In genomic region chr12:73793216-73793615, GRCm38 (mm10) we compare ENCODE assay signal across 13 mouse cellular contexts.
DNase-seq lines count a peak whose midpoint lies in the region; ATAC-seq and TF ChIP-seq lines count a peak whose summit lies in the region.
"Had no signal": no experiment of that assay in that cellular context is flagged by ENCODE, and none has a peak within 500 bp of the region (broad histone marks: within the 10 kb centered on the region; RNA-seq: fewer than 3 reads in every experiment).

No protein-coding gene starts in this region.

- peak overlapping the region; percentile 96 for H3K27ac ChIP-seq in heart, embryonic 12.5 days (ENCODE audit: poor library complexity, severe bottlenecking)
- H3K27ac ChIP-seq in limb, embryonic 15.5 days: 0 out of 2 replicates have a peak overlapping the region, but pooled peaks have one; percentile 67
- H3K27ac ChIP-seq in limb, embryonic 10.5 days: no peak overlapping the region; the same call in 1 of the 2 replicates
- no peak overlapping the region for H3K27ac ChIP-seq in cerebellum, adult 2 months (ENCODE audit: insufficient read depth, low read length)
- H3K27ac ChIP-seq: liver, embryonic 13.5 days had no signal

- 0 out of 2 replicates have a peak overlapping the region, but pooled peaks have one; percentile 56 for H3K9ac ChIP-seq in heart, embryonic 12.5 days
- H3K9ac ChIP-seq in limb, embryonic 15.5 days: no peak overlapping the region
- H3K9ac ChIP-seq: liver, embryonic 13.5 days had no signal

- no peak for TF ChIP-seq POLR2A in cerebellum, adult 2 months (IDR thresholded peaks at IDR 0.05; ENCODE audit: borderline replicate concordance, insufficient read depth, low read length)

- WGBS in heart, embryonic 12.5 days: 62% methylated on average over 13 of the region's 13 CpGs
- 48% methylated on average over 13 of the region's 13 CpGs for WGBS in limb, embryonic 15.5 days
- WGBS in limb, embryonic 10.5 days: 53% methylated on average over 13 of the region's 13 CpGs
- 93% methylated on average over 13 of the region's 13 CpGs for whole genome bisulfite sequencing in cerebellum, adult 2 months

- no peak overlapping the region for H3K4me3 ChIP-seq in heart, embryonic 12.5 days
- no peak overlapping the region for H3K4me3 ChIP-seq in limb, embryonic 15.5 days
- no peak overlapping the region for H3K4me3 ChIP-seq in limb, embryonic 10.5 days
- H3K4me3 ChIP-seq in cerebellum, adult 2 months (replicated peaks; ENCODE audit: insufficient read depth, low read depth, low read length): no peak overlapping the region
- H3K4me3 ChIP-seq: liver, embryonic 13.5 days had no signal

- no peak for DNase-seq in heart, postnatal 25 days (ENCODE audit: low spot score)
- DNase-seq in limb, embryonic 10.5 days (ENCODE audit: low spot score): no peak
- DNase-seq in kidney, adult 8-10 months: peak; percentile 40 to 82
- DNase-seq in kidney, postnatal 36 days: peak; percentile 60 to 69
- no peak for DNase-seq in cerebellum, adult 2 months
- no peak for DNase-seq in ovary, postnatal 14 days (ENCODE audit: low spot score)
- DNase-seq: adrenal gland, postnatal 36 days; gastrocnemius, postnatal 10 days; liver, embryonic 13.5 days; thymus, adult 18-20 months had no signal

- H3K9me3 ChIP-seq in heart, embryonic 12.5 days (replicated peaks): no peaks in the 10 kb centered on the region
- no peaks in the 10 kb centered on the region for H3K9me3 ChIP-seq in limb, embryonic 15.5 days
- H3K9me3 ChIP-seq in limb, embryonic 10.5 days (replicated peaks): no peaks in the 10 kb centered on the region
- H3K9me3 ChIP-seq: liver, embryonic 13.5 days had no signal

- TF ChIP-seq CTCF in cerebellum, adult 2 months (IDR thresholded peaks at IDR 0.05; ENCODE audit: borderline replicate concordance, insufficient read depth, low read depth, low read length): no peak

- H3K4me2 ChIP-seq in heart, embryonic 12.5 days: 0 out of 2 replicates have a peak overlapping the region, but pooled peaks have one; percentile 53
- H3K4me2 ChIP-seq in limb, embryonic 15.5 days: no peak overlapping the region
- H3K4me2 ChIP-seq: liver, embryonic 13.5 days had no signal

- intact Hi-C loops in heart, postnatal 25 days (cut with DNase I): no loop called here

- H3K4me1 ChIP-seq in heart, embryonic 12.5 days (replicated peaks): peaks cover 77% of the 10 kb centered on the region
- H3K4me1 ChIP-seq in limb, embryonic 15.5 days: peaks cover 49% of the 10 kb centered on the region
- peaks cover 26% of the 10 kb centered on the region for H3K4me1 ChIP-seq in limb, embryonic 10.5 days
- H3K4me1 ChIP-seq in cerebellum, adult 2 months (ENCODE audit: control insufficient read depth, insufficient read depth, low read length): peaks cover 13% of the 10 kb centered on the region

- no peak for ATAC-seq in heart, embryonic 12.5 days (ENCODE audit: insufficient number of reproducible peaks, low FRiP score)
- ATAC-seq in limb, embryonic 15.5 days (ENCODE audit: insufficient number of reproducible peaks, low FRiP score, low TSS enrichment, low read depth): no peak

- H3K36me3 ChIP-seq in heart, embryonic 12.5 days: no peaks in the 10 kb centered on the region
- H3K36me3 ChIP-seq in limb, embryonic 15.5 days: no peaks in the 10 kb centered on the region
- H3K36me3 ChIP-seq in limb, embryonic 10.5 days: no peaks in the 10 kb centered on the region
- H3K36me3 ChIP-seq: liver, embryonic 13.5 days had no signal

- no peaks in the 10 kb centered on the region for H3K27me3 ChIP-seq in heart, embryonic 12.5 days (replicated peaks)
- H3K27me3 ChIP-seq in limb, embryonic 15.5 days: no peaks in the 10 kb centered on the region
- H3K27me3 ChIP-seq in limb, embryonic 10.5 days (ENCODE audit: low read depth, poor library complexity, severe bottlenecking): peaks cover 48% of the 10 kb centered on the region
- no peaks in the 10 kb centered on the region for H3K27me3 ChIP-seq in cerebellum, adult 2 months (ENCODE audit: control insufficient read depth, insufficient read depth, low read length)
- H3K27me3 ChIP-seq: Patski had no signal

Comparison
In these comparisons a context has a peak if more than half of its experiments do, and no peak if none do; other contexts are left out.
1. H3K27ac ChIP-seq: peak in heart, embryonic 12.5 days (single experiment) and limb, embryonic 15.5 days (single experiment); none in limb, embryonic 10.5 days (single experiment) and cerebellum, adult 2 months (single experiment).
2. DNase-seq: peak in kidney, adult 8-10 months (2 of 2) and kidney, postnatal 36 days (2 of 2); none in heart, postnatal 25 days (single experiment), limb, embryonic 10.5 days (single experiment), cerebellum, adult 2 months (0 of 2) and ovary, postnatal 14 days (single experiment).